Mouse (Mus musculus) megakaryocyte-erythroid progenitor cell, adult 5-6 weeks (primary cell): ENCODE measurements at regions not wholly inside any gene's neighbourhood (a gene's known extent, or its start where the extent isn't known, plus 50 kb on each side); places are given as distances from the start of the nearest gene placed in this dataset.

Experiments
- ATAC-seq: replicated peaks from 2 replicates; pipeline ENCODE4 v1.8.0; 2016; ENCODE audit warnings: mild to moderate bottlenecking, inconsistent platforms; ENCODE audit not compliant: severe bottlenecking, poor library complexity, low FRiP score, low TSS enrichment

DNA sequence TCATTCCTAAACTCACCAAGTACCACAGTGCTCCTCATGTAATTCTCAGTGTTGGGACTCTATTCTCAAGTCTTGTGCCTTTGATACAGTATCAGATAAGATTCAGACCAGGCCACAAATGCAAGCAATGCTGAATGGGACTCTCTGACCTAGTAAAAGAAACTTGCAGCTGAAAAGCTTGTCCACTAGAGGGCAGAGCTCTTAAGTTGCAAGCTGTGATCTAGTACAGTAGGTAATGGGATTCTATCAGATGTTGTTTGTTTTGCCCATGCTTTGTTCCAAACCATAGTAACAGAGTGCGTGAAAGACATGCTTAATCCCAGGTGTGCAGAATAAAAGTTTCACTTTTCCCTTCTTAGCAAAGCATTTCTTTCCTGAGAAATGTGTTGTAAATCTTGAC lies 383.2 kb upstream of the Chrm2 start:
- ATAC-seq, result 0 out of 2 replicates have a peak, but pooled peaks have one; percentile 68

DNA sequence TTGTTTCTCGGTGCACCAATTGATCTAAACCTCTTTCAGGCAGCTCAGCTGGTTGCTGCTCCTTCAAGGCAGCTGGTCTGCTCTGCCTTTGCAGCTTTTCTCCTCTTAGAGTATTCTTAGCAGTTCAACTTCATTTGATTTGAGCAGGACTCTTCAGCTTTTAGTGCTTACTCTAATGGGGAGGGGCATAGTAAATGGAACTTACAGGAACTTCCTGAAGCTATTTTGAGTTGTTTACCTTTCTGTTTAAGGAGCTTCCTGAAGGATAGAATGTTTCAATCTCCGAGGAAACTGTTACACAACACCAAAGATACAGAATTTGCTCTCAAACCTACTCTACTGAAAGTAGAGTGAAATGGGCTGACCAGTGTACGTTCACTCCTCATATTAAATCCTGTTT lies 385.8 kb upstream of the Chrm2 start:
- no peak for ATAC-seq

DNA sequence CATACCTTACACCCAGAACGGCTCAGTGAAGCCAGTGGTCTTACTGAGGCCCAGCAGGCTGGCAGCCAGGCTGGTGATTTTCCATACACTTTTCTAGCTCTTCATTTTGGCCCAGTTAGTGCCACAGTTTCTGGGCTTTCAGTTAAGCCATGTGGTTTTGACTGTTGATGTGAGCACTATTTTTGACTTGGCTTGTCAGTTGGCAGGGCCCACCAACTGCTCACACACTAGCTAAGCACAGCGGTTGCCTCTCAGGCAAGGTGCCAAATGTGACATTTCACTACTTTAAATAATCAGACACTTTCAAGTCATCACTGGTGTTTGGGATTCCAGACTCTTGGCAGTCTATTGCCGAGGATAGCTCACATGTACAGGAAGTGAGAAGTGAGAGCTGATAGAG lies 399.0 kb upstream of the Chrm2 start:
- ATAC-seq, result no peak

DNA sequence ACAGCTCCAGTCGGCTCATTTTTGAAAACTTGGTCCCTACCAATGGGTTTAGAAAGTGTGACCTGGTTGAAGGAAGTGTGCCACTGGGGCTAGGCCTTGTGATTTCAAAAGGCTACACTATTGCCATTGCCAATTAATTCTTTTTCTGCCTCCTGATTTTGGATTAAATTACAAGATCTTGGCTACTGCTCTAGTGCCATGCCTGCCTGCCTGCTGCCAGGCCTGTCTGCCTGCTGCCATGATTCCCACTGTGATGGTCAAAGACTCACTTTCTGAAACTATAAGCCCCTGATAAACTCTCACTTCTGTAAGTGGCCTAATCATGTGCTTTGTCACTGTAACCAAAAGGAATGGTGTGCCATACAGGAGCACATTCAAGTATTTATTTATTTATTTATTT lies 400.4 kb upstream of the Mtpn start:
- no peak for ATAC-seq

DNA sequence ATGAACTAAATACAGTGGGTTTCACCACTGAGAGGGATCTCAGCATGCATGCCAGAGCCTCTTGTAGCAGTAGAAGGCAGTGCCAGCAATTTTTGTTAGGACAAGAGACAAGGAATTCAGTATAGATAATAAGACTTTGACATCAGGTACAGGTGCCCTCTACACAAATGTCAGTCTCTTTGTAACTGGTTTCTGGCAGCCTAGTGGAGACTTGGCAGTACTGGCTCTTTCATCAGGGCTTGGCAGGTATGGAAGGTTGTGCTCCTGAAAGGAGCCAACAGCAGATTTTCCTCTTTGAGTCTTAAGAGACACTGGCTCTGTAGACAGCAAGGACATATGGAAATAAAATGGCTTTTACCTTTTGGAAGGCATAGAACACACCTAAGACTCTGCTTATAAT lies 384.5 kb upstream of the Mtpn start:
- ATAC-seq, result no peak

DNA sequence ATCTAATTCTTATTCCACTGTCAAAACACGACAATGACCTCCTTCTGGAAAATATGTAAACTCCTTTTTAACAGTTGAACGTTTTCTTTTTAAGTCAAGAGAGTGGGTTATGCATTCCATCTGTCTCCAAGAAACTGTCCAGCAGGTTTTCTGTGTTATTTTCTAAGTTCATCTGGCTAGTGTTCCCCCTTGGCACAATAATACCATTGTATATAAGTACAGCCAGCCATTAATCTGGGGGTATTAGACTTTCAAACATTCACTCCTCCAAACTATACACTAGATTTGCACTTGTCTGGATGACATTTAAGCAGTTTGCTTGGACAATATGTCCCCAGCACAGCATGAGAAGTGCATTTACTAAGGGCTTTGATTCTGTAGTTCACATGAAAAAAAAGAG lies 358.3 kb upstream of the Mtpn start:
- ATAC-seq, result no peak

DNA sequence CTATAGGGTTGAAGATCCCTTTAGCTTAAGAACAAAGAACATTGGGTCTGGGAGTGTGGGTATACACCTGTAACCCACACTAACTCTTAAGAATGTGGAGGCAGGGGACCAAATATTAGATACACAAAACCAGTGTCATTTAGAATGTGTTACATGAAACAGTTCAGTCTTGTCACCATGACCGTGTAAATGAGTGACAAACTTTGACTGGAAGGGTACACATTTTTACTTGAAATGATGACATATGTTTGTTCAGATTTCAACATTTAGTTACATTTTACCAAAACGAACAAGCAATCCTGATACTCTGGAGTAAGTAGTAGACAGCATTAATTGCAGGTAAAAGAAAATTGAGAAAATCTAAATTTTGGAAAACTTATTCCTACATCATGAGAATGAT lies 356.0 kb upstream of the Mtpn start:
- no peak for ATAC-seq

DNA sequence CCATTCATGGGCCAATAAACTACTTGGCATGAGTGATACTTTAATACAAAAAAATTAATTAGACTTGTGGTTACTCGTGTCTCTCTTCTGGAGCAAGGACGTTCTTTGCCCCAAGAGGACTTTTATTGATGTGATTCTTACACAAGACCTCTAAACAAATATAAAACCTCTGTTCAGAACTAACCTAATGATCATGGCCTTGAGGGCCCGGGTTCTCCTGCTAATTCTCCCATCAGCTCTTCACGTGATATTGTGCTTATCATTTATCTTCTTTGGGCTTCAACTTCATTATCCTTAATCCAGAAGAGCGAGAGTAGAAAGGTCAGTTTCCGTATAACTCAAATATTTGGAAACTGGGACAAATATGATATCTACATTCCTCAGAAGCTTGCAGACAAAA lies 335.0 kb upstream of the Mtpn start:
- ATAC-seq, result no peak

DNA sequence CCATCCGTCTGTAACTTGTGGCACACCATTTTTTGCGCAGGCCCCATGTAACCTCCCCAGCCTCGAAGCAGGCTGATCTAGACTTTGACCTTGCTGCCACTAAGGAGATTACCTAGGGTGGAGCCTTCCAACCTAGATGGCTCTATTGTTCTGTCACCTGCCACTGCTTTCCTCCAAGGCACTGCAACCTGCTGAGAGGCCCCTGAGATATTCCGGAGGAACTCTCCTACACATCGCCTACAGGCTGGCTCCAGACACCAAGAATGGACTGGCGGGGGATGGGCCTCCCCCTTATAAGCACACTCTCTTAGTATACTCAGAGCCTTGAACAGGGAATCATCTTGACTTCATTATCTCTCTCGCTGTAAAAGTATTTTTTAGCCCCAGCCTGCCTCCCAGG lies 331.7 kb upstream of the Mtpn start:
- no peak for ATAC-seq

DNA sequence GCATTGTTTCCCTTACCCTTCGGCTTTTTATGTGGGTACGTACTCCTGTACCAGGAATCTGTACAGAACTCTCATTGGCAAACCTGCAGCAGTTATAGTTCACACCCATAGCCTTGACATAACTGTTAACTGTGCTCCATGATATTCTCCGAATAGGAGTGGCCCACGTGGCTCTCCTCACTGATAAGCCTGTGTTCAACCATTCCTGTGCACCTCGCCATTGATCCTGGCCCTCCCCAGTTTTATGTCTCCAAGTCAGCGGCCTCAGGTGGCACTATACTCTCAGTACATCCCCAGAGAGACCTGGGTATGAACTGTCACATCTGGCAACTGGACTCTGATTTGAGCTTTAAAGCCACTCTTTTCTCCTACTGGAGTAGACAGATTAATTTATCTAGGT lies 324.5 kb upstream of the Mtpn start:
- ATAC-seq, result no peak

DNA sequence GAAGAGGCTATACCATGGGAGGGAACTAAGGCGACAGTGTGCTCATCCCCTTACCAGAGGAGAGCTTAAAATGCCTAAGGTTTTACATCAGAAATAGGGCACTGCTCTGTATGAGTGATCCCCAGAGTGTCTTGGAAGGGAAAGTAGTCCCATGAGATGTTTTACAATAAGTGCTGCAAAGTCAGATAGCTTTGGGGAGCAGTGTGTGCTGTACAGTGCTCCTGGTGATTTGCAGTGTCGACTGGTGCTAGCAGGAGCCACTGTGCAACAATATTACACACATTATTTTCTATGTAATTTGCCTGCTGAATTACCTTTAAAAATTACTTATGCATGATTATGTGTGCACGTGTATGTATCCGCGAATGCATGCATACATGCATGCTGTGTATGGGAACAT lies 314.3 kb upstream of the Mtpn start:
- no peak for ATAC-seq

DNA sequence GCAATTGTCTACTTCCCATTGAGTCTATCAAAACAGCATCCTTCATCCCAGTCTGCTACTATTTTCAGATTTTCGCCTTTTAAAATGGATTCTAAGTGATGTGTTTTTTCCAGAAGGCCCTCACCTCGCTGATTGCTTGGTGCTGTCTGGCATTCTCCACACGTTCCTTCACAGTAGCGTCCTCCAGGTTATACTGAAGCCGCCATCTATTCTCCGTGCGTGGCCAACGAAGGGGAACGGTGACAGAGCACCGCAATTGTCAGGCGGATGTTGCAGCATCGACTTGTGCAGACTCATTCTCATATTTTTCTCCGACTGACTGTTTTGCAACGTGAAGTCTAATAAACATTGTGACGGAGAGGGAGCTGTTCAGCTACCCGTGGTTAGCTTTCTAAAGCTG lies 277.0 kb upstream of the Mtpn start:
- no peak for ATAC-seq

DNA sequence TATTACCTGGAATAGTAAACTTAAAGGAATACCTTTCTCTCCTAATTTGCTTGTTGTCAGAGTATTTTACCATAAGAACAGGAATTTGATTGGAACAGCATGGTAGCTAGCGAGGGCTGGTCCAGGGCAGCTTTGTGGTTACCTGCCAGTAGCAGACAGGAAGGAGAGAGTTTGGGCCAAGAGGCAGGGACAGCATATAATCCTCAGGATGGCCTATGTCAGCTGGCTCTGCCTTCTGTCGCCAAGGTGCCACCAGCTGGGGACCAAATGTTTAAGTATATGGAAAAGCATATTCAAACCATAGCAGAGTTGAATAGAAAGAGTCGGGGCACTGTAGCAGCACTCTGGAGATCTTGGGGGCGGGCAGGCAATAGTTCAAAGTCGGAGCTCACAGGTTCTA lies 274.8 kb upstream of the Mtpn start:
- ATAC-seq, result no peak

DNA sequence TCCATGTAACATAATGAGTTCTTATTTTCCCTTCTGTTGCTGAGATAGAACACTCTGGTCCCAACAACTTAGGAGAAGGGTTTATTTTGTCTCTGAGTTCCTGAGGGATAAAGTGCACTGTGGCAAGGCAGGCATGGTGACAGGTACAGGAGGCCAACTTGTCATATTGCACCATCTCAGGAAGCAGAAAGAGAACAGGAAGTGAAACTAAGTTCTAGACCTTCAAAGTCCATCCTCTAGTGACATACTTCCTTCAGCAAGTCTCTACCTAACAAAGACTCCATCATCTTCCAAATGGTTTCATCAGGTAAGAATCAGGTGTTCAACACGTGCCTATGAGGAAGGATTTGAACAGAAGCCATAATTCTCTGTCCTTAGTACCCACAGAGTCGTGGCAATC lies 266.1 kb upstream of the Mtpn start:
- no peak for ATAC-seq

DNA sequence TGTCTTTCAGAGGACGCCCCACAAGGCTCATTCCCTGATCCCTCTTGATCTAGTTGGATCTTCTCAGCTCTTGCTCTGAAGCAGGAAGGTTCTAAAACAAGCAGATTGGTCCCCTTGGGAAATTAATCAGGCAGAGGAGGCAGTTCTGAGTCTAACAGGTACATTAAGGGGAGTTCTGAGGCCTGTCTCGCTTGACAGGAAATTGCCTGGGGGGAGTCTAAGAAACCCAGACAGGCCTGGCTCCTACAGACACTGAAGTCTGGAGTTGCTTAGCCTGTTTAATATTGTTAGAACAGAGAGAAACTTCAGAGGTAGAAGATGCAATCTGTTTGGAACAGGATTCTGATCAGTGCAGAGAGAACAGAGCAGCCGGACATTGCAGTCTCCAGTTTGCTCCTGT lies 264.4 kb upstream of the Mtpn start:
- ATAC-seq, result no peak

DNA sequence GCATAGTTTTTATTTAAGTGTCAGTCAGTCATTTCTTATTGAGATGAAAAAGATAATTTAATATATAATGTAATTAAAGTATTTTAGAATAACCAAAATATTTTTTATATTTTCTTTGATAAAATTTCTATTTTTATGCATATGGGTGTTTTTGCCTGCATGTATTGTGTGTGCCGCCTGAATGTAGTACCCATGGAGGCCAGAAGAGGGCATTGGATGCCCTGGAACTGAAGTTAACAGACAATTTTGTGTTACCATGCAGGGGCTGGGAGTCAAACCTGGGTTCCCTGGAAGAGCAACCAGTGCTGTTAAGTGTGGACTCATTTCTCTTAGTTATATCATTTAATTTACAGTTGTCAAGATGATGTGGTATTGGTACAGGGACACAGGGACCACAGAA lies 240.0 kb upstream of the Mtpn start:
- ATAC-seq, result no peak

DNA sequence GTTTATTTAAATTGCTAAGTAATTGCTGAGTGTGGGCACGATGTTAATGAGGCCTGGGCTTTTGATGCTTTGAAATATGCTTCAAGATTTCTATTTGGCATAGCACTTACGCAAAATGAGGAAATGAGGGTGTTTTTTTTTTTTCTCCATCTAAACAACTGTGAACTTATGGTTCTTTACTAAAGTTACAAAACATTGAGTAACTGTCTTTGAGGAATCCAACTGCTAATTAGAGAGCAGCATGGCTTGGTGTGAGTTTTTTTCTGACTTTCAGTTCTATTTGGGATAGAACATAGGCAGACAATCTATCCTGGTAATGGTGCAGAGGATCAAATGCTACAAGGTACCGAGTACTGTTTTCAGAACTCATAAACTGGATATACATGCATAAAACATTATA lies 231.2 kb upstream of the Mtpn start:
- no peak for ATAC-seq

DNA sequence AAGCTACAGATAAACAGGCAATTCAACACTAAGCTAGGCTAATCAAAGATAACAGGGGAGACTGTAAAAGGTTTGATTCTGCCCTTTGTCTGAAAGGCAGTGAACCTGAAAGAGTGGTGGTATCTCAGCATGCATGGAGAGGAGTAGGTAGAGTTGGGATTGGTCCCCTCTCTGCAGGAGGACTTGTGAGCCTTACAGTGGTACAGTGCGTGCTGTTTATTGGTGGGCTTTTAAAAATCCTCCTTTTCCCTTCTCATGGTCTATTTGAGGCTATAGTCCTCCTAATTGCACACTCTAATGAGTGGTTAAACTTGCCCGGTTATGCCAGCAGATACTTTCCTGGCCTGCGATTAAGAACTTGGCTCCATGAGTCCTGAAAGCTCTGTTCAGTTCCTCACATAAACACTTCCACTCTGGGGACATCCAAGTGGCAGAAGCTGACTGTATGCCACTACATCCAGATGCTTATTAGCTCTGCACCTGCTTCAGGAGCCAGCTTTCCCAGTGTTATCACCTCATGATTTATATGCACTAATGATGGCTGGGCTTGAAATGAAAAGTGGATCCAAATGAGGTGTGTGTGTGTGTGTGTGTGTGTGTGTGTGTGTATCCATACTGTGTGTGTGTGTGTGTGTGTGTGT lies 220.0 kb upstream of the Mtpn start:
- no peak for ATAC-seq

DNA sequence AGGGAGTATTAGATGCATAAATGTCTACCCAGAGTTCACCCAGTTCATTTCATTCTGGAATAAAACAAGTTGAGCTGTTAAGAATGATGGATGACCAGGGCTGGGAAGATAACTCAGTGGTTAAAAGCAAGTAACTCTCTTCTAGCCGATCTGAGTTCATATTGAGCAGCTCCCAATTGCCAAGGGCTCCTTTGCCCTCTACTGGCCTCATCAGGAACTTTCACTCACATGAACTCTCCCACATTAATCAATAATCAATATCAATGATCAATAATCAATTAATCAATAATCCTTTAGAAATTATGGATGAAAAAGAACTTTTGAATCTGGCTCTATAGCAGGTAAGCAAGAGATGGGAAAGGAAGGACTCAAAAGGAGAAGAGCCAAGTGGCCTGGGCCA lies 206.3 kb upstream of the Mtpn start:
- ATAC-seq, result no peak

DNA sequence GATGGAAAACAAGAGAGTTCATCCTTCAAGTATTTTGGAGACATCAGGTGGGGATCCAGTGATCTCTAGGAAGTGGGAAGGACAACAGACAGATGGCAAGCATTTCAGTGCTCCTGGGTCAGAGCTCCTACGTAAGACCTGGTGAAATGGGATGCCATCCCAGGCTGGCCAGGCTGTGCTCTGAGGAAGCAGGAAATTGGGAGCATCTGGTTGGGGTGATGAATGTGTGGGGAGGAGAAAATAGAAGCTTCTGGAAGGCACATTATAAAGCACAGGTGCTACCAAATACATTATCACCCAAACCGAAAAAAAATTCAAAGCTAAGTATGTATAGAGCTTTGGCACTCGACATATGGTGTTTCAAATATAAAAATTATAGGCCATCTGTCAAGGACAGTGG lies 165.9 kb upstream of the Mtpn start:
- ATAC-seq, result no peak

DNA sequence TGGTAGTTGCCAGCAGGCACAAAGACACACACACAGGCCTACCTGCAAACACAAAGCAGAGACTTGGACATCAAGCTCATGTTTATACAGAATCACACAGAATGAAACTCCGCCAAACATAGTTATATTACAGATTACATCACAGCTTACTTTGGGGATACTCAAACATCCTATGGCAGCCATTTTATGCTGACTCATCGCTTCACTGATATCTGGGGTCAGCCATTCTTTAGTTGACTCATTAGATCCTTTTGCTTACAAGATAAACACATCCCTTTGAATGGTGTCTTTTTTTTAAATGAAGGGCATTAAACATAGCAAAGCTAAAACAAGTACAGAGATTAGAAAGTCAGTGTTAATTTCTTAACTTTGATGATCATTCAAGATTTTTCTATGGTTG lies 127.4 kb upstream of the Mtpn start:
- ATAC-seq, result no peak

DNA sequence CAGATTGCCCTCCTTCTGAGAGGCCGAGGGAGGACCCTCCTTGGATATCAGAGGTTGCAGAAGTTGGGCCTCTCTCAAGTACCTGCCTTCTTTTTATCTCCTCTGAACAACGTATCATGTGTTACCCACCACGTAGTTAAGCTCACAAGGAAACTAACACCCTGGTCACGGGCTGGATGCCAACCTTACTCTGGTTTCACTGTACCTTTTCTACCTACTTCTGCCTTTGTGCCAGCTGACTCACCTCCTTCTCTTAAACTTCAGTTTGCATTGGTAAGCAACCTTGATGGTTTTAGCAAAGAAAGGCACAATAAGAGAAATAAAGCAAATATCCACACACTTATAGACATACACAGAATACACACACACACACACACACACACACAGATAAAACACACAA lies 111.7 kb upstream of the Mtpn start:
- ATAC-seq, result no peak
